Mouse (Mus musculus): Measurements from ENCODE around the gene 1700020N15Rik. TPM values are rescaled to one million over a fixed set of nuclear protein-coding genes. Genes with fewer than 3 reads are reported as not detected.
"Not testable (repeated sequence)": the region's sequence is repeated elsewhere in the genome, so short reads cannot be mapped to it uniquely, and the experiment has no call there.

The 1700020N15Rik gene
- not detected in 2 replicates for polyA plus RNA-seq (2014; fragmentation: Nextera tagmentation; extraction: Ambion mirVana)

DNA sequence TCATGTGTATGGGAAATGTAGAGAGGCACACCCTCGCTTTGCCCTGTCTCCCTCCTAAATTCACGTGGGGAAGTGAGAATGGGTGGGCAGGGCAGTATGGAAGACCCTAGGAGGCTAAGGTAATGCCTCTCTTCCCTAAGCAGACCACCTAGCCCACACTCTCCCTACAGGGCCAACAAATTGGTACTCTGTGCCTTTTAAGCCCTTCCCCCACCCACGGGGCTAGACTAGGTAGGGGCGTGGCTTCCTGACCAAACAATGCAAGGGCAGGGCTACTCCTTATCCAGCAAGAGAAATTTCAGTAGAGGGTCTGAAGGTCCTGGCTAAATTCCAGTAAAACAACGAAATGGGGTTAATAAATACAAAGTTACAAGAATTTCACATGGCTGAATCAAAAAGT, at the start of gene 1700020N15Rik:
Gene 1700020N15Rik, plus strand, starts transcription at position 301 of the 400 bp plus-strand sequence.
- not testable (repeated sequence) for H3K9ac ChIP-seq (ENCODE audit: low read length); H3K36me3 ChIP-seq (ENCODE audit: control insufficient read depth, insufficient read depth, low read length); H3K4me2 ChIP-seq (ENCODE audit: low read depth, low read length, severe bottlenecking); H3K27ac ChIP-seq (ENCODE audit: low read depth, low read length); H3K27me3 ChIP-seq (ENCODE audit: control insufficient read depth, insufficient read depth, low read length); H3K4me1 ChIP-seq (replicated peaks; ENCODE audit: control insufficient read depth, insufficient read depth, low read length); H3K9me3 ChIP-seq (ENCODE audit: control insufficient read depth, low read length); ATAC-seq (replicated peaks; ENCODE audit: low FRiP score); H3K4me3 ChIP-seq (ENCODE audit: low read depth, low read length); DNase-seq (ENCODE audit: low spot score)
- 86% methylated on average over 3 of the region's 5 CpGs for WGBS

DNA sequence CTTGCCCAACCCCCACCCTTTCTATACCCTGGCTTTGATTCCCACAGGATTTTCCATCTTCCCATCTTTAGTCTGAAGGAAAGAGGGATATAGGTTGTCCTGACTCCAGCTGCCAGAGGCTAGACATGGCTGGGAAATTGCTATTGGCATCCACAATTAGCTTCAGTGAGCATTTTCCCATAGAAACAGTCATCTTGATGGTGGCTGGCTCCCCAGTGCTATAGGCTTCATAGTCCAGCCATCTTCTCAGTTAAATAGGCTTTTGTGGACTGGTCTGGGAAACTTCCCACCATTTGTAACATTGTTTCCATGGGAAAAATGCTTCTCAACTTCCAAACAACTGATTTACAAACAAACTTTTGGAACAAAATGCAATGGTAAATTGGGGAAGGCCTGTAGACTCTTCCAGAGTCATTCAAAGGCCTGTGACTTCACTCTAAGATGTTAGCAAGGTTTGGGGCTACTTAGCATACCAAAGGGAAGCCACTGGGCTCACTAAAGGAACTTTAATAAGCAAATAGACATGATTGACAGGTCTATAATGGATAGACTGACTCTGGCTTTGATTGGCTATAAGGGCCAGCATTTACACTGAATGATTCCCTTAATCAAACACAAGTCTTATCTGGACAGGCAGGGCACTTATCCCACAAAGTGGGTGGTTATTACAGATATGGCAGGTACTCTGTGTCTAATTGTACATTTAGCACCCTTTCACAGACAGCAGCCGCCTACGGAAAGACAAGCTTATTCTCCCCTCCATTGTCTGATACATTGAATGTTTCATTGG, 31.9 kb downstream of the 1700020N15Rik start:
- H3K27me3 ChIP-seq (ENCODE audit: control insufficient read depth, insufficient read depth, low read length), result no peaks in the 10 kb centered on the region
- peak; percentile 69 for ATAC-seq (replicated peaks; ENCODE audit: low FRiP score)
- H3K4me1 ChIP-seq (replicated peaks; ENCODE audit: control insufficient read depth, insufficient read depth, low read length), result no peaks in the 10 kb centered on the region
- no peaks in the 10 kb centered on the region for H3K9me3 ChIP-seq (ENCODE audit: control insufficient read depth, low read length)
- no peaks in the 10 kb centered on the region for H3K36me3 ChIP-seq (ENCODE audit: control insufficient read depth, insufficient read depth, low read length)
- no peak overlapping the region for H3K4me3 ChIP-seq (ENCODE audit: low read depth, low read length)
- no peak overlapping the region for H3K4me2 ChIP-seq (ENCODE audit: low read depth, low read length, severe bottlenecking)
- H3K27ac ChIP-seq (ENCODE audit: low read depth, low read length), result no peak overlapping the region
- no peak overlapping the region for H3K9ac ChIP-seq (ENCODE audit: low read length)
- WGBS, result 59% methylated on average over 2 of the region's 2 CpGs
- DNase-seq (ENCODE audit: low spot score), result no peak
